Mouse (Mus musculus) cerebellum, adult 2 months (tissue): ENCODE data around the gene Pgf.

Experiments used
- CTCF ChIP-seq: fragments of 200-500 bp; IDR thresholded peaks from 2 replicates; pipeline ENCODE4 v1.5.1; 2011; ENCODE audit warnings: low read depth, mild to moderate bottlenecking, control low read depth, low read length, moderate library complexity, borderline replicate concordance; ENCODE audit not compliant: insufficient read depth
- POLR2A ChIP-seq: fragments of 200-500 bp; IDR thresholded peaks from 2 replicates; pipeline ENCODE4 v1.6.1; 2011; ENCODE audit warnings: low read length, control low read depth, borderline replicate concordance; ENCODE audit not compliant: insufficient read depth

GRCm38 (mm10) chr12:85227227-85227626 is 49.6 kb upstream of the Pgf start:
- TF ChIP-seq CTCF (no peak), POLR2A (no peak)
